Mouse (Mus musculus): Measurements from ENCODE around the gene Celsr1.

The Celsr1 gene

DNA sequence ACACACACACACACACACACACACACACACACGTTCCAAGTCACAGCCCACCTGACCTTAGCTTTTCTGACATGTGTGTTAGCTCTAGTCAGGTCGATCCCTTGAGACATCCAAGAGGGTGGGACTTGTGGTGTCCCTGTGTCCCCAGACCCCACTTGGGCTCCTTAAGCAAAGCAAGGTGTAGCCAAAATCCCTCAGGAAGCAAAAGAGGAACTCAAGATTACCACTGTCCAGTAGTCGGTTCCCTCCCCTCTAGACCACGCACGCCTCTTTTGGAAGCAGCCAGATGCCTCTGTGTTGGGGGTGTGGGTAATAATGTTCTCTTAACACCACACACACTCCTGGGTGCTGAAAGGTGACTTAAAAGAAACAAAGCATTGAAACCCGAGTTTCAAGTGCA is 80.1 kb downstream of the Celsr1 start:
- DNase-seq, result no peak

DNA sequence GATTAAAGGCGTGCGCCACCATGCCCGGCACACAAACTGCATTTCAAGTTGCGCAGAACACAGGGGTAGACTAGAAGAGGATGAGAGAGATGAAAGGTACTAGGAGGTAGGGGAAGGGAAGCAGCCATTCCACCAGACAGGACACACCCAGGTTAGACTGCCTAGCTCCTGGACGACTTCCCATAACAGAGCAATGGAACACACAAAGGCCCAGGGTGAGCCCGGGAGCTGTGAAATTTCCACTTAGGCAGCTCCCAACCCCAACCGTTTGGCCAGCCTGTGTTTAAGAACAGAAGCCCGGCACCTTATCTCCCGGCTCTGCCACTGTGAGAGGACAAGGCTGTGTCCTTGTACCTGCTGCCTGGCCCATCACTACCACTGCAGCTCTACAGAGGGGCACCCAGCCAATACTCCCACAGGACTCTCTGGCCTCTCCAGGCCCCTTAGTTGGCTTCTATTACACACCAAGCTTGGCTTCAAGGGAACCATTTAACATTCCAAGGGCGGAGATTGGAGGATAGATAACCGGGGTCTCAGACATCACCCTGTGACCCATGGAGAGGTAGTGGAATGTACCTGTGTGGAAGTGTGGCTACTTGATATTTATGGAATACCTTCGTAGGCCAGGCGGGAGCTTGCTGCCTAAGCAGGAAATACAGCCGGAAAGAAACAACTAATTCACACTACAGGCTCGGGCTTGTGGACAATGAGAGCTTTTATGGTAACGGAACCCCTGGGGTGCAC is 84.0 kb downstream of the Celsr1 start:
- no peak for DNase-seq

DNA sequence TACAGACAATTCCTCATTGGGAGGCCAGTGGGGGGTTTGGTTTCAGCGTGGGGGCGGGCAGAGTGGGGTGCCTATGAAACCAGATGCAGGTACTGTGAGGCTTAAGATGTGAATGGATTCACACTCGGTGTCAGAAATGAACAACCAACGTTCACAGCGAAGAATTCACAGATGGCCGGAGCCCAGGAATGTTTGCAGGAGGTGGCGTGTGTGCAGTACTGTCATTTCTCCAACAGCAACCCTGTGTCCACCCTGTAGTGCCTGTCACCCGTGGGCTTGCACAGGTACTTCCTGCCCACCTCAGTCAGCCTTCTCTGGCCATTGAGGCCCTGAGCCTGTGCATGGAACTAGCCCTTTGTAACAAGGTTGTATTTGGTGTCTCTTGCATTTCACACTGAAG is 85.6 kb downstream of the Celsr1 start:
- no peak for DNase-seq

DNA sequence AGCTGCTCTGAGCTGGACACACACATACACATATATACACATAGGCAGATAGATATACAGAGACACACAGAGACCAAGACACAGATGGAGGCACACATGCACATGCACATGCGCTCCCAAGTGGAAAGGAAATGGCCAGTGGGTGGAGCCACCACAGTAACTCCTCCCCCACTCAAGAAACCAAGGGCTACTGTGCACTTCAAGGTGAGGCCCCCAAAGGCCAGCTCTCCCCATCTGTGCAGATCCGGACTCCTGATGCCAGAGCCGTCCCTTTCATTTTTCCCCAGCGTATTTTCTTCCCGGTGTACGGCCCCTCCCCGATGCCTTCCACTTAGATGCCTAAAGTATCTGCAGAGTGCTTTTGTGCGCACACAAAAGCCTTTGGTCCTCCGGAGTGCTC is 86.0 kb downstream of the Celsr1 start:
- no peak for DNase-seq

DNA sequence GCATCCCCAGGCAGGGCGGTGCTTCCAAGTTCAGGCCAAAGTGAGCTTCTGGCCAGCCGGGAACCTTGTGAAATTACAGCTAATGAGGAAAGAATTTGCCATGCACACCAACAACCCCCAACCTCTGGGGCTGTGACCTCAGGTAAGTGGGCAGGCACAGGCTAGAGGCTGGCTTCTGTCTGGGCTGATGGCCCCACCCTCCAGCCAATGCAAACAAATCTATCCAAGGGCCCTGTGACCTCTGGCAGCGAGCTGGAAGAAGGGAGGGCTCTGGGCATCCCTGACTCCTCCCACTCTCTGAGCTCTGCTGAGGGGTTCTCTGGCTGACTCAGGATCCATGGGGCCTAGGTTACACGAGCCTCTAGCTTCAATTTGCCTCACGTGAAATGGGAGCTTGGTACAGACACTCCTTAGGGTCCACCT is 97.9 kb downstream of the Celsr1 start:
- DNase-seq, result no peak

DNA sequence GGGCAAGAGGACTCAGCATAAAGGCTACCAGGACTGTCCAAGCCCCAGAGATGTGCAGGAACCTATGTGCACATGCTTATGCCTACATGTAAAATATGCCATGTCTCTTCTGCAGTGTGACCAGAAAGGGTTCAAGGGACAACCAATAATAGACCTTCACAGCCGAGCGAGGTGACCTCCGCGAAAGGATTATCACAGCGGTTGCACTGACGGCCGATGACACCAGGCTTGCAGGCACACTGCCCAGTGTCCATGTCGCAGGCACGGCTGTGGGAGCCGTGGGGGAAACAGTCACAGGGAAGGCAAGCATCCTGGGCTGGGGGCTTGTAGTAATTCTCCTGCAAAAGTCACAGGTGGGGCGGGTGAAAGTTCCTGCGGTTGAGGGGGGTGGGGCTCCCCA is 105.4 kb downstream of the Celsr1 start:
- no peak for DNase-seq

DNA sequence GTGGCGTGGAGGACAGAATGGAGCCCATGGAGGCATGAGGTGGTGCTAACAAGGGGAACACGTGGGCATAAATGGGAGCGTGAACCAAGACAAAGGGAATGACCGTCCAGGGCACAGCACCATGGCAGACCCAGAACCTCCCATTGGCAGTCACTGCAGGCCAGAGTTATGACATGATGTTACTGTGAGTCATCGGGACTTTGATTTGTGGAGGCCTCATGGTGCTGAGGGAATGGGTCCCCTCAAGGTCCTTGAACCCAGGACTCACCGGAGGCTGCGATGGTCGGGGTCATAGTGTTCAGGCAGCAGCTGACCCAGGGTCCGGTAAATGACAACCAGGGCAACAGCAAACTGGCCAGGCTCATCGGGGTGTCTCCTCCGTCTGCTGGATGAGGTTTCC is 111.7 kb downstream of the Celsr1 start:
- DNase-seq, result no peak

DNA sequence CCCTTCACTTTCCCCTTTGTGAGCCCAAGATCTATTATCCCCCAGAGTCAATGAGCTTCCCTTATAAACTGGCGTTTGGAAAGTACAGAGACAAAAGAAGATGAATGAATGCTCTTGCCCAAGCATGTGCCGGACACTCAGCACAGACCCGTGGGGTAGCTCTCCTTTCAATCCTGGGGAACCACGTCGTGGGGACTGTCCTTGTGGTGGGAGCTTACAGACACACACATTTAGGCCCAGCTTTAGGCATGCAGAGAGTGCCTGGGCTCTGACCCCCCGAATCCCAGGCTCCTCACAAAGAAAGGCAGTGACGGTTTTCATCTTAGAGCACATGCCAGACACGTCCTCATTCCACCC is 113.7 kb downstream of the Celsr1 start:
- no peak for DNase-seq

DNA sequence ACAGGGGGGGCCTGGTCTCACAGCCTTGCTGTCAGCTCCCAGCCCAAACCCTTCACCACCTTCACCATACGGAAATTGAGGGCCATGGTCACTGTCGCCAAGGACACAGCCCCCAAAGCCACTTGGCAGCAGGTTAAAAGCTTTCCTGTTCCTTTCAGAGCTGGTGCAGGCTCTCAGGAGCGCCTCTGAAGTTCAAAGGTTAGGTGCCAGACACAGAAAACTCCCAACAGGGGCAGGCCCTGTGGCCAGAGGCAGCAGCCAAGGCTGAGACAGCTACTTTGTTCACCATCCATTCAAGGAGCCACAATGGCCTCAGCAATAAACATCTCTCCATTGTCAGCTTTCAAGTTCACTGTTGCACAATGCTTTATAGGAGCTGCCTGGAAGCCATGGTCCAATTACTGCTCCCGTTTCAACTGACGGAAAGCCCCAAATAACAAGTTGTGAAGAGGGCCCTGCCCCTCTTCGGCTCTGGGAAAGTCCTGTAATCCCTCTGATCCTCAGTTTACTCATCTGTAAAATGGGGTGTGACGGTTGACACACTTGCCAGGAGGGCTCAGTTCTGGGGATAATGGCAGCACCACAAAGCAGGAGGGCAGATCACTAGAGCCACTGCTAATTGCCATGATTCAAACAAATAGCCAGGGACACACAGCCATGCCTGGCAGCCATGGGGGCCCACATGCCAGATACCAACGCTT is 114.2 kb downstream of the Celsr1 start:
- no peak for DNase-seq

DNA sequence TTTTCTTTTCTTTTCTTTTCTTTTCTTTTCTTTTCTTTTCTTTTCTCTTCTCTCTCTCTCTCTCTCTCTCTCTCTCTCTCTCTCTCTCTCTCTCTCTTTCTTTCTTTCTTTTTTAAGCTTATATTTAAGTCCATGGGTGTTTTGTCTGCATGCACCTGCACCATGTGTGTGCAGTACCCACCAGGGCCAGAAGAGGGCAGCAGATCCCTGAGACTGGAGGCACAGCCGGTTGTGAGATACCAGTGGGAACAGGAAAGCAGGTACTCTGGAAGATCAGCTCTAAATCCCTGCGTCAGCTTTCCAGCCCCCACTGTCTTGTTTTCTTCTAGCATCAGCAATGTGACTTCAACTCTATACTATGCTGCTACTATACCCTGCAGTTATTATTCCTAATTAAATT is 120.0 kb downstream of the Celsr1 start:
- peak; percentile 72 for DNase-seq

DNA sequence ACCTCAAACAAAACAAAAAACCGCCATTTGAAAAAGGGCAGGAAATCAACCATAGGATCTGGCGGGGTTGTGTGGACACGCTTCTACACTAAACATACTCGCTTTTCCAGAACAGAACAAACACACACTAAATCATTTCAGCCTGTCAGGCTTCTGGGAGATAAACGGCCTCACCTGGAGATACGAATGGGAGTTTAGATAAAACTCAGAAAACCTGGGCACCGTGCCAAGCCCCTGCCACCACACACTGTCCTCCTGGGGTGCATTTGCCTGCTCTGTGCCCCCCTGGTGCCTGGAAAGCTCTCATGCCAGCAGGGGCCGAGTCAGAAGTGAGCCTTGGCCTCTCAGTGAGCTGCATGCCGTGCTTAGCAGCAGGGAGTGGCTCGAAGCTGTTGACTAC is 123.6 kb downstream of the Celsr1 start:
- no peak for DNase-seq

DNA sequence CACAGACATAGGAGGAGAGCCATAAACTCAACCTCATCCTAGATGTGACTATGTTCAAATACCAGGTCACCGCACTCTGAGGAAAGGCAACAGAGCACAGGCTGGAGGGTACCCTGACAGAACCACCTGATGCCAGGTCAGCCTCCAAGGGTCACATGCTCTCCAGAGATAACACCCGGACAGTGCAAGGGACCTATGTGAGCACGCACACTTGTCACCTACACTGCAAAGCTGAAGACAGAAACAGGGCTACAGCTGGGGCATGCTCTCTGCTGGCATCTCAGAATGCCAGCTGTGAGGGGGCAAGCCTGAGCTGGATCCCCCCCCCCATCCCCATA is 124.1 kb downstream of the Celsr1 start:
- DNase-seq, result no peak

DNA sequence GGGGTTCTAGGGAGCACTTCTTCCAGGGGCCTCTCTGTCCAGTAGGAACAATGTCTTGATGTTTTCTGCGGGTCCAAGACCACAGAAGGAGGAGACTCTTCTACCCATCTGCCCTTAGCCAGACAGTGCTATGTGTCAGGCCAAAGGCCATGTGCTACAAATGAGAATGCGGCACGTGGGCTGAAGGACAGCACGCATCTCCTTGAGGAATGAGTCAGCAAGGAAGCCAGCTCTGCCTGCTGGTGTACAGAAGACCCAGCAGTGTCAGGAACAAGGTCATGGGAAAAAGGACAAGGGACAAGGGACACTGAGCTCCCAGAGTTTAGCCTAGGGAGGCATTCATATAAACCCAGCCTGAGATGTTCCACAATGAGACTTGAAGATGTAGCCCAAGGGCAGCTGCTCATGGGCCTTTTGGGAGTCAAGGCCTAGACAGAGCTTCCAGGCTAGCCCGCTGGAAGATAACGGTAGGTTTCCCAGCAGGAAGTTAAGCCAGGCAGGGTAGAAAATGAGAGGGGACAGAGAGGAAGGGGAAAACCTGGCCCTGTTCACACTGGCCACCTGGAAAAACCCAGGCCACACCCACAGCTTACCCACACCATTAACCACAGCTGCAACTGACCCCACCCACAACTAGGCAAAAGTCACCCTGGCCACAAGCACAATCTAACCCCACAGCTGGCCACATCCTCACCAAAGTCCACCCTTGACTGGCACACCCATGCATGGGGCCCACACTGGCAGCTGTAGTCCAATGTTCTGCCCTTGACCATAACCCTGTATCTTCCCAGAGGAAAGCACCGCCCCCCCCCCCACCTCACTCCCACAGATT is 124.7 kb downstream of the Celsr1 start:
- DNase-seq, result no peak

DNA sequence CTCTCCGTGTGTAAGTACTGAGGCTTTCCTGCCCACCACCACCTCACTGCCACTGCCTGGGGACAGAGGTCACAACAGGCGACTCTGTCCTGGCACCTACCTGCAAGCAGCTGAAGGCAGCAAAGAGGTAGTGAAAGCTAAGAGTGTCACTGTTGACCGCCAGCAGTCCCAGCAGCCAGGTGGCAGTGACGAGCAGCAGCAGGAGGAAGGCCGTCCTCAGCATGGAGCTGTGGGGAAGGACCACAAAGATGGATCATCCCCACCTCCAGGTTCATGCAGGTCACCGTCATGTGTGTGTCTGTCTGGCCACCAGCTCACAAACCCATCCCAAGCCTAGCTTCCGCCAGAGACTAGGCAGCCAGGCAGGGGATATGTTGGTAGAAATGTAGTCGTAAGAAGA is 129.8 kb downstream of the Celsr1 start:
- DNase-seq, result no peak

DNA sequence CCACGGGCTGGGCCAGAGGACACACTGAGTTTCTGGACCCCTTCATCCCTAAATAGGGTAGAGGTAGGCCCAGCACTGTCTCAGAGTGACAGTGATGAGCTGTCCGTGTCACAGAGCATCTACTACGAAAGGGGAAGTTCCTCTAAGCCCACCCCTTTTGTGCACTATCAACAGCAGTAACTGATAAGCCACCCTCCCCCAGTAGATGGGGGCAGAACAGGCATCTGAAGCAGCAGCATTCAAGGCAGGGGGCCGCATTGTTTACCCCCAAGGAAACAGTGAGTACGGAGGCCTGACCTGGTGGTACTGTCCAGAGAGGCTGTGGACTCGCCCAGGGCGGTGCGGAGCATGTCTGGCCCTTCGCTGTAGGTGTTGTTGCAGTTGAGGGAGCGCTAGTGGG is 131.1 kb downstream of the Celsr1 start:
- DNase-seq, result no peak

DNA sequence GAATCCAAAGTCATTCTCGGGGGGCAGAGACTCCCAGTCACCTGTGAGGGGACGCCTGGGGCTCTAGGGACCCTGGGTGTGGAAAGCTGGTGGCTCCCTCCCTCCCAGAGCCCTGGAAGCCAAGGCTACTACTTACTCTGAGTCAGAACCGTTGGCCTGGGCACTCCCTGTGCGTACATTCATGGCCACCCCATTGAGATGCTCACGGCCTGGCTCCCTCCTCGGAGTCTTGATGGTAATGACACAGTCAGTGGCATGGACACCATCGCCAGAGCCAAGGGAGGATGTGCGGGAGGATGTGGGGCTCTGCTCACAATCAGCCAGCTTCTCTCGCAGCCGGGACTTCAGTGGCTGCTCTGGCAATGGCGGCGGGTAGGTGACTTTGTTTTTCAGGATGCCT is 132.8 kb downstream of the Celsr1 start:
- DNase-seq, result no peak

DNA sequence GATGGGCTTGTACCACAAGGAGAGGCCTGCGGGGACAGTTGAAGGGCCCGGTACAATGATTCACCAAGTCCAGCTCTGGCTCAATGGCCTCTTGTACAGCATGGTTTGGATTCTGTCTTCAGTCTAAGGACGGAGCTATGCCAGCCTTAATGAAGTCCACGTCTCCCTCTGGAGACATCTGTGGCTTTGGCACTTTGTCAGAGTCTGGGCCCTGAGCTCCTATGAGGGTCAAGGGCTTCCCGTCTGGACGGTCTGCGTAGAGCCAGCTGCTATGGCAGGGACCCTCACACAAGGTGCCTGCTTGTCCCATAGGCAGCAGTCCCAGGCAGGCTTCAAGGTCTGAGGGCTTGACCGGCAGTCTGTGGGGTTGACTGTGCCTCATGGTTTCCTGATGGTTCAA is 133.3 kb downstream of the Celsr1 start:
- no peak for DNase-seq

DNA sequence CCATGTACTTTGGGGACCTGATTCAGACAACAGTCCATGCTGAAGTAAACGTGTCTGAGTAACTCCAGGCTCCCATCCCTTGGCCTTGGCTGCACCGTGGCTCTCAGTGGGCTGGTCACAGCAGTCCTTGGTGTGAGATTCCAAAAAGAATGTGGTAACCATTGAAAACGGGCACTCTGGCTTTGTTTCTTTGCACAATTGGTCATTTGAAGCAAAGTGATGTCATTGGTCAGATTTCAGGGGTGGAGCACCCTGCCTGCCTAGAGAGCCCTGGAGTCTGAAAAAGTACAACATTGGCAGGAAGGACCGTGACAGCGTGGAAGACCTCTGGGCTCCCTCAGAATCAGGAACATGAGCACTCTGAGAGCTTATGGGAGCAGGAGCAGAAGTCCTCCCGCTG is 134.2 kb downstream of the Celsr1 start:
- DNase-seq, result no peak

DNA sequence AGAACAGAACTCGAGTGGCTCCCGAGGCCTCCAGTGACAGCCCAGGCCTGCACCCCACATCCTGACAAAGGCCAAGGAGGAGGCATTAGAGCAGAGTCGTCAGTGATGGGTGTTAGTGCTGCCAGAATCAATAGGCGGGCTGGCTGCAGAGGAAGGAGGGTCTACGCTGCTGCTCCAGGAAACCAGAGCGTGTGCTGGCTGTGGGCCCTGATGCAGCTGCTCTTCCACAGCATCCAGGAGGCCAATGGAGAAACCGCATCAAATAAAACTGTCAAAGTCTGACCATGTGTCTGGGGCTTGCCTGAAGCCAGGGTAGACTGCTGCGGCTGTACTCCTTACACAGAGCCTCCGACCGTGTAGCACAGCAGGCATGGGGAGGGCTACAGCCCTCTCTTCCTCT is 136.5 kb downstream of the Celsr1 start:
- no peak for DNase-seq

DNA sequence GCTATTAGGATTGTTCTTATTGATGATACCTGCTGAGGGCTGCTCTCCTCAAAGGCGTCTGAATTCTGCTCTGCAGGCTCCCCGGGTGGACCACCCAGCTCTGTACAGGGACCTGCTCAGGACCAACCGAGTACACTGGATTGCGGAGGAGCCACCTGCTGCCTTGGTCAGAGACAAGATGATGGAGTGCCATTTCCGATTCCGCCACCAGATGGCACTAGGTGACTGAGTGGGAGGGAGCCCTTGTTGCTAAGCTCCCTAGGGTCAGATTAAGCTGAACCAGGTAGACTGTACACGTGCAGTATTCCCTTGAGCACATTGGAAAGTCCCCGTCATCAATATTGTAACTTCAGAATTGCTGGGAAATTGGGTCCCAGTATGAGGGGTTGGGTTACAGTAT is 137.3 kb downstream of the Celsr1 start:
- DNase-seq, result peak; percentile 90

DNA sequence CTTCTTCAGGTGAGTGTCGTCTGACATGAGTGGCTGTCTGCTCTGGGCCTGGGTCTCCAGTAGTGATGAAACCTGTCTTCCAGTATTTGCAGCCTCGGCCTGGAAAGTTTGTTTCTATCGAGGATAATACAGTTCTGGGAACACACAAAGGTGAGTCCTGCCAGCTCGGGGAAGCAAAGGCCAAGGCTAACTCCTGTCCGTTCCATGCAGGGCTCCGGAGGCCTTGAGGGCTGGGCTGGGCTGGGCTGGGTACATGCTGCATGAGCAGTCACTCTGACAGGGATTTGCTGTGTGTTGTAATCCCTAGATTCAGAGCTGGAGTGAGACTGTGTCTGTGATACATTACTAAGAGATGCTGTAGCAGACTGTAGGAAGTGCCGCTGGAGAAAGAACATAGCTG is 139.7 kb downstream of the Celsr1 start:
- DNase-seq, result no peak

DNA sequence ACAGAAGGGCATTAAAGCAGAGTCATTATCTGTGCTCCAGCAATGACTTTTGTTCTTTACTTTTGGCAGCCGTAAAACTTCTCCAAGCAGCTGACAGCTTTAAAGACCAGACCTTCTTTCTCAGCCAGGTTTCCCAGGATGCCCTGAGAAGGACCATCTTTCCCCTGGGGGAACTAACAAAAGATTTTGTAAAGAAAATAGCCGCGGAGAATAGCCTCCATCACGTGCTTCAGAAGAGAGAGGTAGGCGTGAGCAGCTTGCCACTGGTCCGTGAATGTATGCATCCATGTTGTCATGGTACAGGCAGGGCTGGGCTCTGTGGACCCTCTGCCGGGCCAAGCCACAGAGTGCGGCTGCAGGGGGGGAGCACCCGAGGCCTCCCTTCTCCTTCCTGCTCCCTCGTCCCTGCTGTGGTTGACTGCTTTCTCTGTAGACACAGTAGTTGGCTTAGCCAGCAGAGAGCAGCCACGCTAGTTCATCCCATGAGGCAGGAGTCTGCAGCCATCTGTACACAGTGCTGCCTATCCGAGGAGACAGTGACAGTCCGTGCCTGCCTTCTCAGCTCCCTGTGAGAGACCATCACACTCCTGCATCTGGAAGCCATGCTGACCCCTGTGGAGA is 141.0 kb downstream of the Celsr1 start:
- no peak for DNase-seq

DNA sequence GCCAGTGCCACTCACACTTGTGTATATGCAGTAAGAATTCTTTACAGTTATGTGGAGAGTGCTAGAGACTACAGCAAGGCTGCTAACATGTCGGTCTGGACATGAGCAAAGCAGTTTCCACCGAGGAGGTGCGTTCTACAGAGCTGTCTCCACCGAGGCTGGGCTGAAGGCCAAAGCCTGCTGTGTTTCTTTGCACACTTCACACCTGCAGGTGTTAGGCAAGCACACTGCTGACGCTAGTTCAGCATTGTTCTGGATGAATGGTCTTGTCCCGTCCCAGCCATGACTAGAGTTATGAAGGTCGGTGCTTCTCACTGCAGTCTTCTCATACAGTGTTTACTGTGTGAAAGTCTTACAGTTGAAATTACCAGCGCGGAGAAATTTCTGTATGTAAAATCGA is 141.6 kb downstream of the Celsr1 start:
- no peak for DNase-seq

DNA sequence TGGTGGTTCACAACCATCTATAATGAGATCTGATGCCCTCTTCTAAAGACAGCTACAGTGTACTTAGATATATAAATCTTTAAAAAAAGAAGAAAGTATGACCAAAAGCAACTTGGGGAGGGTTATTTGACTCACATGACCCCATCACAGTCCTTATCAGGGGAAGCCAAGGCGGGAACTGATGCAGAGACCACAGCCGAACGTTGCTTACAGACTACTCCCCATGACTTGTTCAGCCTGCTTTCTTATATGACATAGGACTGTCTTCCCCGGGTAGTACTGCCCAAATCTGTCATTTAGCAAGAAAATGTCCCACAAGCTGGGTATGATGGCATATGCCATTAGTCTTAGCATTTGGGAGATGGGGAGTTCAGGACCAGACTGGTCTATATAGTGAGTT is 144.3 kb downstream of the Celsr1 start:
- no peak for DNase-seq

Measured in right cerebral cortex, postnatal 14 days (tissue).